Mouse (Mus musculus) right cerebral cortex, postnatal 36 days (tissue): ENCODE data around the gene Eya3.
A peak's percentile ranks its signal among the peaks of the same experiment; 100 is the strongest.
"Not testable (repeated sequence)": the region's sequence is repeated elsewhere in the genome, so short reads cannot be mapped to it uniquely, and the experiment has no call there.

ENCODE experiments used
- DNase-seq, 2 experiments: peaks; one replicate each; pipeline ENCODE4 v3.0.0; 2022; ENCODE audit warnings: low spot score in 2 of 2, mixed read lengths in 1 of 2

The Eya3 gene

DNA sequence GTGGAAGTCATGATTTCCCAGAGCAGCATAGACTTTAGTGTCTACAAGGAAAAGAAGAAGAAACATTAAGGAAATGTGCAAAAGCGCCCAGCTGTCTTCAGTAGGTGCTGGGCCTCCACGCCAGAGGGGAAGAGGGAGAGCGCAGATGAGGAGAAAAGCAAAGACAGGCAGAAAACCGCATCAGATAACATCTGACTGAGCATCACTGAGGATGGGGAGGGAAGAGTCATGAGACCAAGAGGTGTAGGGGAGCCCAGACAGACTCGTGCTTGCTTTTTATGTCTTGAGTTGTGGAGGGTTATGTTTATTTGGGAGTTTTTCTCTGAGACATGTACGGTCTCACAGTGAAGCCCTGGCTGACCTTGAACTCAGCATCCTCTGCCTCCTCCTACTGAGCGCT lies 102.7 kb downstream of the Eya3 start:
- DNase-seq, result no peak

DNA sequence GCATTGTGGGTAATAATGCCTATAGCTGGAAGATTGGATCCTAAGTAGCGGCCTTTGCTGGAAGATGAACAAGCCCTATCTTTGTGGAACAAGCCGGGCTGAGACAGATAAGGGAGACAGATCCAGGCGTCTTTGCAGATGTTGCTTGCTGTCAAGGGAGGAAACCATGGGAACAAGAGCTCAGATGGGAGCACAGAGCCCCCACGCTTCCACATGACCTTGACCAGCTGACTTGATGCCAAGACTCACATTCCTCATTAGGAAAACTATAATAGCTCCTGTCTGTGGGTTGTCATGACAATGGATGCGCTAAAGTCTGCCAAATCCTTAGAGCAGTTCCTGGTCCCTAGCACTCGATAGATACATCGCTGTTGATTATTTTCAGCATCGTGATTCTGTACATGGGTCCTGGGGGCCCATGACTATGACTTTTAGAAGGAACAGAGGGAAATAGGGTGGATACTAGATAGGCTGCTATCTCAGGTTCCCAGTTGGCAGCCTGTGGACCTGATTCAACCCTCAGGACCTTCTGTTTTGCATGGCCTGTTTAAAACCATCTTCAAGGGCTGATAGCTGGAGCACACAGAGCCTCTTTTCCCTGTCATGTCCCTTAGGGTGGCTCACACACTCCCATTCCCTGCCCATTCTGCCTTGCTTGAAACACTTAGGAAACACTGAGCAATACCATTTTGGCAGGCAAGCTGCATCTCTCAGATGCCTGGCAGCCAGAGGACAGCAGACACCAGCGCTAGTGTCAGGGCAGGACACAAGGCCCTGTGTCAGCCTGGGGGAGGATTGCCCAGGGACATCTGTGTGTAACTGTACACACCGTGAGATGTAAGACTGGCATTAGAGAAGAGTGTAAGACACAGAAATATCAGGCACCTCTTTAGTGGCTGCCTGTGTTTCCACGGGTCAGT lies 105.5 kb downstream of the Eya3 start:
- peak; percentile 41 to 52 for DNase-seq

DNA sequence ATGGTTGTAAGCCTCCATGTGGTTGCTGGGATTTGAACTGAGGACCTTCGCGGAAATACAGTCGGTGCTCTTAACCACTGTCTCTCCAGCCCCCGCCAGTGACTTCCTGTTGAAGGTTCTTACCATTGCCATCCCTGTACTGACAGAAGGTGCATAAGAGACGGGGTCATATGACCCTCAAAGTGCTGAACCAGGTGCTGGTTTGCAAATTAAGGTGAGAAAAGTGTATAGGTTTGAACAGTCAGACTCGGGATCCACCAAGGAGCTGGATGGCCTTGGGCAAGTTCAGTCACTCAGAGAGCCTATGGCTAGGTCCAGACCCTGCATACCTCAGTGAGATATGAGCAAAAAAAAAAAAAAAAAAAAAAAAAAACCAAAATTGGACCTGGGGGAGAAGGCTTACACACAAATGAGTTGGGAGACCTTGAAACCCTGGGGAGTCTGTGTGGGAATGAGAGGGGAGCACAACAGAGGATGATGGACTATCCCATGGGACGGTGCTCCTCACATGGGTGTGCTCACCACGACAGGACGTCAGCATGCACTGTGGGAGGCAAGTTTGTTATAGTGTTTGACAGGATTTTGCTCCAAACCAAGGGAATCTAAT lies 108.2 kb downstream of the Eya3 start:
- no peak for DNase-seq

DNA sequence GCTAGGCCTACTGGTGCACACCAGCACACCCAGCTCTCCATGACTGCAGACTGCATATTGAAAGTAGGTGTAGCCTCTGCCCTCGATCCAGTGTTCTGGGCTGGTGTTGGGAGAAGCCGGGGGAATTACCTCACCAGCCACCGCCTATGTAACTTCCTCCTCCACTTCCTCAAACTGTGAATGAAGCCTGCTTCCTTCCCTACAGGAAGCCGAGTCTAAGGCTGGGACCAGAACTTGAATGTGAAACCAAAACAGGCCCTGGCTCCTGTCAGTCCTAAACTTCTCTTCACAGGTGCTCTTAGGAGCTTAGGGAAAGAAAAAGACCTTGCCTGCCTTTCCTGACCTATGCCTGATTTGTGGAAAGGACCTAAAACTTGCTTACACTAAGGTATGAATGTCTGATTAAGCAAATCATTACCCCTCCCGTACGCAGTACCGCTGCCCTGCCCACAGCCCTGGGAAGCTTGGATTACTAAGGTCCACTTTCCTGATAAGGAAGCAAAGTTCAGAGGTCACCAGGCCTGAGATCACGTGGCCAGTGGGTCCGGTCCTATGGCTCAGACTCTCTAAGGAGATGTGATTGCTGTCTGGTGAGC lies 109.0 kb downstream of the Eya3 start:
- DNase-seq, result no peak

DNA sequence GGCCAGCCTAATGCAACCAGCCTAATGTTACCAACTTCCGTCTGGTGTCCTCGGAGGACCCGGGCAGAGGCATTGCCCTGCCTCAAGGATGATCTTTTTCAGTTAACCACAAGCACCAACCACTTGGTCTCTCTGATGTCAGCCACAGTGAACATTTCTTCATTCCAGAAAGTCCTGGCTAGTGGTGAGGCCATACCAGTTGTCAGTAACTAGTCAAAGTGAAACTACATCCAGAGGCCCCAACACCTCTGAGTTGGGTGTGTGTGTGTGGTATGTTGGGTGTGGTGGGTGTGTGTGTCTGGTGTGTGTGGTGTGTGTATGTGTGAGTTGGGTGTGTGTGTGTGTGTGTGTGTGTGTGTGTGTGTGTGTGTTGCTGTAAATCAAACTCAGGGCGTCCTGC lies 110.0 kb downstream of the Eya3 start:
- DNase-seq, result no peak

DNA sequence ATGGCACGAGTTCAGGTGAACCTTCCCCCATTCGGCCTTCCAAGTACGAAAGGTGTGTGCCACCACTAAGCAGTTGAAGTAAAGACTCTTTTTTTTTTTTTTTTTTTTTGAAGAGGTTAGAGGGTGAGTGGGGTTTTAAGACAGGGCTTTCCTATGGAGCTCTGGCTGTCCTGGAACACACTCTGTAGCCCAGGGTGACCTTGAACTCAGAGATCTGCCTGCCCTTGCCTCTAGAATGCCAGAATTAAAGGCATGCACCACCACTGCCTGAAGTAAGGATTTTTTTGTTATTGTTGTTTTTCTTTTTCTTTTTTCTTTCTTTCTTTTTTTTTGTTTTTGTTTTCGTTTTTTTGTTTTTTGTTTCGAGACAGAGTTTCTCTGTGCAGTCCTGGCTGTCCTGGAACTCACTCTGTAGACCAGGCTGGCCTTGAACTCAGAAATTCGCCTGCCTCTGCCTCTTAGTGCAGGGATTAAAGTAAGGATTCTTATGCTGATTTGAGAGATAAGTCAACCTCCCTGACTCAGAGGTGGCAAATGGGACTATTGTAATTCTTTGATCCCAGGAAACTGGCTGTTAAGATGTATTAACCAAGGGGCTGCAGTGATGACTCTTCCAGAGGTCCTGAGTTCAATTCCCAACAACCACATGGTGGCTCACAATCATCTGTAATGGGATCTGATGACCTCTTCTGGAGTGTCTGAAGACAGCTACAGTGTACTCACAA lies 110.6 kb downstream of the Eya3 start:
- no peak for DNase-seq

DNA sequence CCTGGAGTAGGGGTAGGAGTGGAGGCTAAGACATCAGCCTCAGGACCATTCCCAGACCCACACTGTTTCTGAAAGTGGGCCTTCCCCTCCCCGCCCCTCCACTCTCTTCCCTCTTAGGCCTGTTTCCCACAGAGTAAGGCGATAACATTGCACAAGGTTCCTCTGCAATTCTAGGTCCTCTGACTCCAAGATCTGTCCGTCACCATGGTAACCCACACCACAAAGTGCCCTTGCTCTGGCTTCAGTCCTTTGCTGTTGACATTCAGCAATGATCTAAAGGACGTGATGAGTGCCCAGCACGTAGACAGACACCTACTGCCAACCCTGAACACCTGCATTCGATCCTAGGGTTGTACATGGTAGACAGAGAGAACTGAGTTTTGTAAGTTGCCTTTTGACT lies 114.2 kb downstream of the Eya3 start:
- no peak for DNase-seq

DNA sequence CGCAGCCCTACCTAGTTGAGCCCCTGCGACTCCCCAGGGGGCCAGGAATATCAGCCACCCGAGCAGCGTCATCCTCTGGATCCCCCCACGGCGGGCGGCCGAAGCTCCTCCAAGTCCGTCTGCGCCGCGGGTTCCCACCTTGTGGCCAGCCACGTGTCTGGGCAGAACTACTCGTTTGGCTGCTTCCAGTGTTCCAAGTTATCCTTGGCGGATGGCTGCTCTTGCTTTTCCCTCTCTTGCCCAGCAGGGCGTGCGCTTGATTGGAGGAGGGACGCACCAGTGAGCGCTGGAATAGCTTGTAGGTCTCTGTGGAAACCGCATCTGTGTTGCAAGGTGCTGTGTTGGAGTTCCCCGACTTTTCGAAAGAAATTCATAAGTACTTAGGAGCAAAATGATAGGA lies 118.2 kb downstream of the Eya3 start, which contains the start of gene Smpdl3b:
TSS of gene Smpdl3b (minus strand) at position 279 of the 400 bp plus-strand sequence.
- DNase-seq, result peak; percentile 65 to 77

DNA sequence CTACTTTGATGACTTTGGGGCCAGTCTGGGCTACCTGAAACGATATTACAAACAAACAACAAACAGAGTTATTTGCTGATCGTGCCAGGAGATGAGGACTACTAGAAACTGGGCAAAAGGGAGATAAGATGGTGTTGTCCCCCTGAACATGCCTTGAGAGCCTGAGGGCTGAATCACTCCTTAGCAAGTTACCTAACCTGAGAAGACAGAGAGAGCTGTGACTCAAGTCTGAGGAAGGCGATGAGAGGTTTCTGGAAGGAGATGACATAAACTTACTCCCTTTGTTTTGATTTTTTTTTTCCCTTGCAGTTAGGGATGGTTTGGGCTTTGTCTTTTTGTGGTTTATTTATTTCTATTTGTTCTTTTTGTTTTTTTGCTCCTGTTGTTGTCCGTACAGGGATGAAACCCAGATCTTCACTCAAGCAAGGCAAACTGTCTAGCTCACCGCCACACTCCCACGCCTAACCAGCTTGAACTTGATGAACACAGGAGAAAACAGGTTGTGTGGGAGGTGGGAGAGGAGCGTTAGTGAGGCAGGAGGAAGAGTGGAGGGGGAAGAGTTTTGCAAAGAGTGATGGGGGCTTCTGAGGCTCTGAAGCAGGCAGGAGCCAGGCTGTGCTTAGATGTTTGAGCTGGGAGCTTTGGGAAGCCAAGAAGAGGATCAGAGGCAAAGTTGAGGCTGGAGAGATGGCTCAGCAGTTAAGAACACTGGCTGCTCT lies 119.0 kb downstream of the Eya3 start:
- DNase-seq, result peak in 1 of 2 experiments; percentile 38

DNA sequence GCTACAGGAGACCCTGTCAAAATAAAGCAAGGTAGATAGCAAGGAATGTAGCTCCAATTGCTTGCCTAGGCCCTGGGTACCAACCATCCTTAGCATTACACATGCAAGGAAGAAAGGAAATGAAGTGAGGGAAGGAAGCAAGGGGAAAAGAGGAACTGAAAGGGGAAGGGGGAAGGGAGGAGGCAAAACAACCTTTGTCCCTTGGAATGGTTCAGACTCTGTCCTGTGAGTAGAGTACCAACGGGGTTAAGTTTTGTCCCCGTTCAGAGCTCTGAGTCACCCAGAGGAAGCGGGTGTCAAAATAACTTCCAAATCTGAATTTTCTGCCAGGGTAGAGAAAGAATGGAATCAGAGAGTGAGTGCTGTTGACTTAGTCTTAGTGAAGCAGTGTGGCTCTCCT lies 121.5 kb downstream of the Eya3 start:
- no peak for DNase-seq

DNA sequence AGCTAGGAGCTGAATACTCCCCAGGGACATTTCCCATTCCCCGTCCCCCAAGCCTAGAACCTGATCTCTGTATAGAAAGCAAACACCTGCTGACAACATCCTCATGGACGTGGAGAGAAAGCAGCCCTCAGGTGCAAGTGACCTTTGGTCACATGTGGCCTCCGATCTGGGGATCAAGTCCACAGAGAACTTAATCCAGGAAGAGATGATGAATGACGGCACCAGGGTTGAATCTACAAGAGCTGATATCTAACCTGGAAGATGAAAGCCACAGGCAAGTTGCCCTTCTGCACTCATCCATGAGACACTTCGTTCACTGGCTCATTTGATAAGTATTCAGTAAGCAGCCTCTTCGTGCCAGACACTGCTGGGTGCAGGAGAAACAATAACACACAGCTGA lies 123.8 kb downstream of the Eya3 start:
- no peak for DNase-seq

DNA sequence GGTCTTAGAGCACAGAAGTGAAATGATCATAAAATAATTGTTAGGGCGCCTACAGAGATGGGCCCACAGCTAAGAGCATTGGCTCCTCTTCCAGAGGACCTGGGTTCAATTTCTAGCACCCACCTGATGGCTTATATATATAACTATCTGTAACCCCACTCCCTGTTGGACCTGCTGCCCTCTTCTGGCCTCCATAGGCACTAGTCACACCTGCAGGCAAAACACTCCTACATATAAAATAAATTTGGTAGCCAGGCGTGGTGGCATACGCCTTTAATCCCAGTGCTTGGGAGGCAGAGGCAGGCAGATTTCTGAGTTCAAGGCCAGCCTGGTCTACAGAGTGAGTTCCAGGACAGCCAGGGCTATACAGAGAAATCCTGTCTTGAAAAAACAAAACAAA lies 124.3 kb downstream of the Eya3 start:
- DNase-seq, result not testable (repeated sequence)

DNA sequence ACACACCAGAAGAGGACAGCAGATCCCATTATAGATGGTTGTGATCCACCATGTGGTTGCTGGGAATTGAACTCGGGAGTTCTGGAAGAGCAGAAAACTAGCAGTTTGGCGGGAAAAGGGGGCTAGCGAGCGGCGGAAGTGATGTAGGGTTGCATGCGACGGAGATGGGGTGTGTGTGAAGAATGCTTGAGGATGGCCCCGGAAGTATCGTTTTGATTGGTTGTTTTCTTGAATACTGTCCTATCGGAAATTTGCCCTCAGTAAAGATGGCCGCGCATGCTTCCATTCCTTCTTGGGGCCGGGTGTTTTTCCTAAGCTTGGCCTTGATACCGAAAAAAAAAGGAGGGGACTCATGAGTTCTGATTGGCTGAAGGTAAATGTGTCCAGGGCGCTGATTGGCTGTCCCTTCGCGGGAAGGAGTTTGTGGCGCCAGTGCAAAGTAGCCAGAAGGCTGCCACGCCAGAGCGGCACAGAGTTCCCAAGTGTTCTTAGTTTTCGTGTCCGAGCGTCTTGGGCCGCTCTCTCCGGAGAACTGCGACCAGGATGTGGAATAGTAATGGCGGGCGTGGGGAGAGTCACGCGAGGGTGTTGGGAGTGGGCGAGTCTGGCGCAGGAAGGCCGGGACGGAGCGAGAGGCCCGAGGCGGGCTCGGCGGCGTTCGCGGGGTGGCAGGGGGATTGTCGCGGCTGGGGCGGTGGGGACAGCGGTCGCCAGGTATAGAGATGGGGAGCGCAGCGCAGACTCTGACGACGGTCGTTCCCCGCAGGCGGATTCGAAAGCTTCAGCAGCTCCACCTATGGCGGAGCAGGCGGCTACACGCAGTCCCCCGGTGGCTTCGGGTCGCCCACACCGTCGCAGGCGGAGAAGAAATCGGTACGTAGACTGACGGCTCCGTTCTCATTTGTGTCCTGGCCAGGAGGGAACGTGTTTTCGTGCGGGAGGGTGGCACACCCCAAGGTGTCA lies 129.4 kb downstream of the Eya3 start, which contains the start of gene Rpa2:
TSS of gene Rpa2 (plus strand) at position 419 of the 963 bp plus-strand sequence.
- DNase-seq, result peak; percentile 97 to 98

DNA sequence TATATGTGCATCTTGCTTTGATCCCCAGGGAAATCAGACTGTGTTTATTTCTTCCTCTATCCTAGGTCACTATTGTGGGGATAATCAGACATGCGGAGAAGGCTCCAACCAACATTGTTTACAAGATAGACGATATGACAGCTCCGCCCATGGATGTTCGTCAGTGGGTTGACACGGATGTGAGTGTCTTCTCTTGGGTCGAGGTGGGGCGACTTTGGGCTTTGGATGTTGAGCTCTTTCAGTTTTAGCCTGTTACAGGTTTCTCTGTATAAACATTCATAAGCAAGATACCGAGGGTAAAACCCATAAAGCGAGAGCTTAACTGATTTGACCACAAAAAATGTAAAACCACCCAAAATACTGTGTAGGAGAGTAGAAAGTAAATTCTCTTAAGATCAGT lies 133.0 kb downstream of the Eya3 start:
- no peak for DNase-seq
